Mouse (Mus musculus) thymus, postnatal 4 days (tissue): Measurements from ENCODE around the gene Safb2.
A peak's percentile ranks its signal among the peaks of the same experiment; 100 is the strongest.

ENCODE experiments used
- DNase-seq: peaks from one replicate; pipeline ENCODE4 v3.0.0; 2021

Safb2 gene

GRCm38 (mm10) chr17:56512310-56512709 lies 72.1 kb downstream of the Safb2 start, which contains the start of gene Znrf4:
Znrf4 (minus strand) TSS chr17:56512431.
- DNase-seq, result no peak

- DNase-seq, result no peak
These were observed 72.7 kb downstream of the Safb2 start for GRCm38 (mm10) chr17:56511707-56512090.

- DNase-seq, result peak; percentile 36
These were observed 73.2 kb downstream of the Safb2 start for GRCm38 (mm10) chr17:56510970-56511706.
